Mouse (Mus musculus): ENCODE data around the gene Ift172. TPM values are rescaled to one million over a fixed set of nuclear protein-coding genes. Genes with fewer than 3 reads are reported as not detected.
"Not testable (repeated sequence)": the region's sequence is repeated elsewhere in the genome, so short reads cannot be mapped to it uniquely, and the experiment has no call there.

The Ift172 gene
- total RNA-seq, 2 experiments from 2014 or later, result 29.2 to 44.9 TPM

GRCm38 (mm10) chr5:31219474-31219873 lies 71.4 kb downstream of the Ift172 start:
- ATAC-seq (replicated peaks; ENCODE audit: poor library complexity, severe bottlenecking), result no peak

GRCm38 (mm10) chr5:31219070-31219469 lies 71.8 kb downstream of the Ift172 start:
- ATAC-seq (replicated peaks; ENCODE audit: poor library complexity, severe bottlenecking), result no peak

- no peak for ATAC-seq (replicated peaks; ENCODE audit: poor library complexity, severe bottlenecking)
These were observed 72.6 kb downstream of the Ift172 start for GRCm38 (mm10) chr5:31218294-31218693.

- ATAC-seq (replicated peaks; ENCODE audit: poor library complexity, severe bottlenecking), result not testable (repeated sequence)
These were observed 74.4 kb downstream of the Ift172 start for GRCm38 (mm10) chr5:31216554-31216953.

GRCm38 (mm10) chr5:31204421-31204820 lies 86.5 kb downstream of the Ift172 start:
- no peak for ATAC-seq (replicated peaks; ENCODE audit: poor library complexity, severe bottlenecking)

- no peak for ATAC-seq (replicated peaks; ENCODE audit: poor library complexity, severe bottlenecking)
These were observed 87.0 kb downstream of the Ift172 start for GRCm38 (mm10) chr5:31203866-31204265.

Other genes with a start within 250 kb of the Ift172 start
- 42.7 and 79.1 TPM in 2 replicates for gene Atraid, start 242.8 kb downstream of the Ift172 start, total RNA-seq (2014; fragmentation: Nextera tagmentation)
- gene Atraid, start 242.8 kb downstream of the Ift172 start, total RNA-seq (2017), result 44.7 and 59.4 TPM in 2 replicates
- gene Slc5a6, start 242.2 kb downstream of the Ift172 start, total RNA-seq (2014; fragmentation: Nextera tagmentation), result 7.2 and 7.9 TPM in 2 replicates
- 5.8 and 8.8 TPM in 2 replicates for gene Slc5a6, start 242.2 kb downstream of the Ift172 start, total RNA-seq (2017)
- gene Cad, start 236.3 kb downstream of the Ift172 start, total RNA-seq (2014; fragmentation: Nextera tagmentation), result 57.4 and 70.3 TPM in 2 replicates
- gene Cad, start 236.3 kb downstream of the Ift172 start, total RNA-seq (2017), result 23.1 and 39.5 TPM in 2 replicates
- not detected in 2 replicates for gene Dnajc5g, start 184.8 kb downstream of the Ift172 start, total RNA-seq (2014; fragmentation: Nextera tagmentation)
- gene Dnajc5g, start 184.8 kb downstream of the Ift172 start, total RNA-seq (2017), result not detected in 2 replicates
- not detected in 2 replicates for gene Slc30a3, start 182.9 kb downstream of the Ift172 start, total RNA-seq (2014; fragmentation: Nextera tagmentation)
- gene Slc30a3, start 182.9 kb downstream of the Ift172 start, total RNA-seq (2017), result not detected in 2 replicates
- gene Trim54, start 174.4 kb downstream of the Ift172 start, total RNA-seq (2014; fragmentation: Nextera tagmentation), result not detected in 2 replicates
- gene Trim54, start 174.4 kb downstream of the Ift172 start, total RNA-seq (2017), result not detected in 2 replicates
- gene Ucn, start 152.3 kb downstream of the Ift172 start, total RNA-seq (2014; fragmentation: Nextera tagmentation), result not detected in 2 replicates
- gene Ucn, start 152.3 kb downstream of the Ift172 start, total RNA-seq (2017), result not detected in 2 replicates
- 19.6 and 42.3 TPM in 2 replicates for gene Mpv17, start 136.9 kb downstream of the Ift172 start, total RNA-seq (2014; fragmentation: Nextera tagmentation)
- gene Mpv17, start 136.9 kb downstream of the Ift172 start, total RNA-seq (2017), result 20.9 and 32.9 TPM in 2 replicates
- gene Gm29609, start 111.2 kb downstream of the Ift172 start, total RNA-seq (2014; fragmentation: Nextera tagmentation), result 1.5 and 6.6 TPM in 2 replicates
- 0.36 TPM in 1 of 2 replicates, not detected in the other for gene Gm29609, start 111.2 kb downstream of the Ift172 start, total RNA-seq (2017)
- 94.6 and 100 TPM in 2 replicates for gene Gtf3c2, start 111.0 kb downstream of the Ift172 start, total RNA-seq (2014; fragmentation: Nextera tagmentation)
- 52.0 and 59.8 TPM in 2 replicates for gene Gtf3c2, start 111.0 kb downstream of the Ift172 start, total RNA-seq (2017)
- 53.3 and 65.5 TPM in 2 replicates for gene Snx17, start 97.9 kb downstream of the Ift172 start, total RNA-seq (2014; fragmentation: Nextera tagmentation)
- gene Snx17, start 97.9 kb downstream of the Ift172 start, total RNA-seq (2017), result 36.5 and 58.9 TPM in 2 replicates
- 68.3 and 91.6 TPM in 2 replicates for gene Eif2b4, start 97.7 kb downstream of the Ift172 start, total RNA-seq (2014; fragmentation: Nextera tagmentation)
- gene Eif2b4, start 97.7 kb downstream of the Ift172 start, total RNA-seq (2017), result 50.0 and 65.6 TPM in 2 replicates
- 10.6 and 15.4 TPM in 2 replicates for gene Zfp513, start 88.8 kb downstream of the Ift172 start, total RNA-seq (2014; fragmentation: Nextera tagmentation)
- 5.9 and 6.9 TPM in 2 replicates for gene Zfp513, start 88.8 kb downstream of the Ift172 start, total RNA-seq (2017)
- 155 and 167 TPM in 2 replicates for gene Ppm1g, start 70.4 kb downstream of the Ift172 start, total RNA-seq (2014; fragmentation: Nextera tagmentation)
- gene Ppm1g, start 70.4 kb downstream of the Ift172 start, total RNA-seq (2017), result 175 and 201 TPM in 2 replicates
- gene Nrbp1, start 50.3 kb downstream of the Ift172 start, total RNA-seq (2014; fragmentation: Nextera tagmentation), result 65.6 and 75.4 TPM in 2 replicates
- gene Nrbp1, start 50.3 kb downstream of the Ift172 start, total RNA-seq (2017), result 79.2 and 99.5 TPM in 2 replicates
- not detected in 2 replicates for gene Gm9970, start 49.9 kb downstream of the Ift172 start, total RNA-seq (2014; fragmentation: Nextera tagmentation)
- gene Gm9970, start 49.9 kb downstream of the Ift172 start, total RNA-seq (2017), result not detected in 2 replicates
- 1.6 and 19.8 TPM in 2 replicates for gene Krtcap3, start 39.4 kb downstream of the Ift172 start, total RNA-seq (2014; fragmentation: Nextera tagmentation)
- gene Krtcap3, start 39.4 kb downstream of the Ift172 start, total RNA-seq (2017), result 1.6 and 4.7 TPM in 2 replicates
- not detected in 2 replicates for gene Fndc4, start 5.0 kb upstream of the Ift172 start, total RNA-seq (2014; fragmentation: Nextera tagmentation)
- not detected in 2 replicates for gene Fndc4, start 5.0 kb upstream of the Ift172 start, total RNA-seq (2017)
- gene Gckr, start 6.3 kb upstream of the Ift172 start, total RNA-seq (2014; fragmentation: Nextera tagmentation), result not detected in 2 replicates
- gene Gckr, start 6.3 kb upstream of the Ift172 start, total RNA-seq (2017), result not detected in 2 replicates
- gene Zfp512, start 161.3 kb upstream of the Ift172 start, total RNA-seq (2014; fragmentation: Nextera tagmentation), result 17.9 and 18.0 TPM in 2 replicates
- gene Zfp512, start 161.3 kb upstream of the Ift172 start, total RNA-seq (2017), result 21.5 and 29.5 TPM in 2 replicates
- not detected in 2 replicates for gene 4930548H24Rik, start 194.6 kb upstream of the Ift172 start, total RNA-seq (2014; fragmentation: Nextera tagmentation)
- not detected in 2 replicates for gene 4930548H24Rik, start 194.6 kb upstream of the Ift172 start, total RNA-seq (2017)
- gene Gpn1, start 203.6 kb upstream of the Ift172 start, total RNA-seq (2014; fragmentation: Nextera tagmentation), result 22.0 and 31.5 TPM in 2 replicates
- gene Gpn1, start 203.6 kb upstream of the Ift172 start, total RNA-seq (2017), result 35.3 and 46.6 TPM in 2 replicates
- 32.1 and 37.3 TPM in 2 replicates for gene Slc4a1ap, start 235.9 kb upstream of the Ift172 start, total RNA-seq (2014; fragmentation: Nextera tagmentation)
- gene Slc4a1ap, start 235.9 kb upstream of the Ift172 start, total RNA-seq (2017), result 45.1 and 53.4 TPM in 2 replicates
- gene Supt7l, start 236.7 kb upstream of the Ift172 start, total RNA-seq (2014; fragmentation: Nextera tagmentation), result 13.8 and 19.2 TPM in 2 replicates
- gene Supt7l, start 236.7 kb upstream of the Ift172 start, total RNA-seq (2017), result 18.0 and 20.3 TPM in 2 replicates